Mouse (Mus musculus) liver, adult 2 months (tissue): ENCODE results near the gene Arpc3.

ENCODE experiments used
- CTCF ChIP-seq: fragments of 200-500 bp; IDR thresholded peaks from 2 replicates; pipeline ENCODE4 v1.5.1; 2011; ENCODE audit warnings: low read depth, low read length, control low read depth
- POLR2A ChIP-seq: fragments of 200-500 bp; IDR thresholded peaks from 2 replicates; pipeline ENCODE4 v1.6.1; 2011; ENCODE audit warnings: low read length, control low read depth; ENCODE audit not compliant: insufficient read depth; ENCODE audit errors: extremely low read depth

DNA sequence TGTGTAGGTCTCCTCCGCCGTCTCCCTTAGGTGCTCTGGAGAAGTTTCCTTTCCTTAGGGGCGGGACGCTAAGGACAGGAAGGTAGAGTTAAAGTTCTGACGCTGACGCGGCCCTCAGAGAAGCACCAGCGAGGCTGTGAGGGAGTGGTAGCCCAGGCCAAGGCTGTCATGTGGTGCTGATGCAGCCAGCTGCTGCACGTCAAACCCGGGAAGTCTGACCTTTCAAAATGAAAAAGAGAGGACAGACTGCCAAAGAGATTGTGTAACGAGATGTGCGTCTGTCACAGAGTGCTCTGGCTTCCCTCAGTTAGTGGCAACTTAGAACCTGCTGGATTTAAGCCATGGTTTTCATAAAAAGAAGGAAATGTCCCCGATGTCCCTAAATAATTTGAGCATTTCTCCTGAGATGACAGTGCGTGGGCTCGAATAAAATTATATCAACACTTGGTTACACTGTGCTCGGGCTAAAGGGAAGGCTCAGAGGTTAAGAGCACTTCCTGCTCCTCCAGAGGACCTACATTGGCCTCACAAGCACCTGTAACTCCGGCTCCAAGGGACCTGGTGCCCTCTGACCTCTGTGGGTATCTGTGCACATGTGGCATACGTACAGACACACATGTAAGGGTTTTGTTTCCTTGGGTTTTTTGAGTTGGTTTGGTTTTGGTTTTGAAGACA is 9.1 kb downstream of the Arpc3 start:
- TF ChIP-seq CTCF (no peak), POLR2A (no peak)
